Mouse (Mus musculus) MEL (cell line): Measurements from ENCODE around the gene Gm49403.

ENCODE experiments used
- CHD1 ChIP-seq: IDR thresholded peaks from 2 replicates; pipeline ENCODE4 v1.6.1; 2012; ENCODE audit warnings: low read depth, mild to moderate bottlenecking, inconsistent platforms, low read length, improper control_type of control experiment
- CTCF ChIP-seq, 3 experiments: IDR thresholded peaks in 2 of 3; conservative IDR thresholded peaks in 1 of 3; 2 replicates each; pipeline ENCODE4 v1.5.1; 2011 to 2012; ENCODE audit warnings: low read length in 3 of 3, low read depth in 2 of 3, mild to moderate bottlenecking in 2 of 3, improper control_type of control experiment in 1 of 3, inconsistent platforms in 1 of 3, mixed read lengths in 1 of 3, moderate library complexity in 1 of 3; ENCODE audit not compliant: control insufficient read depth in 1 of 3, insufficient read depth in 1 of 3, poor library complexity in 1 of 3, severe bottlenecking in 1 of 3
- ELF1 ChIP-seq: IDR thresholded peaks from 2 replicates; pipeline ENCODE4 v1.6.1; 2014; ENCODE audit warnings: low read depth, mild to moderate bottlenecking, inconsistent platforms, low read length, improper control_type of control experiment, moderate library complexity
- EP300 ChIP-seq, 2 experiments: IDR thresholded peaks; 2 replicates each; pipeline ENCODE4 v1.6.1; 2011; ENCODE audit warnings: improper control_type of control experiment in 2 of 2, low read length in 2 of 2, low read depth in 1 of 2, mild to moderate bottlenecking in 1 of 2
- HCFC1 ChIP-seq: IDR thresholded peaks from 2 replicates; pipeline ENCODE4 v1.6.1; 2012; ENCODE audit warnings: low read depth, mild to moderate bottlenecking, inconsistent platforms, low read length, improper control_type of control experiment, moderate library complexity
- MAFK ChIP-seq: IDR thresholded peaks from 2 replicates; pipeline ENCODE4 v1.6.1; 2011; ENCODE audit warnings: low read depth, mild to moderate bottlenecking, low read length, improper control_type of control experiment, borderline replicate concordance
- MAX ChIP-seq: IDR thresholded peaks from 2 replicates; pipeline ENCODE4 v1.6.1; 2011; ENCODE audit warnings: low read length, improper control_type of control experiment
- POLR2A ChIP-seq, 2 experiments: IDR thresholded peaks; 2 replicates each; pipeline ENCODE4 v1.6.1; 2011 to 2012; ENCODE audit warnings: low read length in 2 of 2, mild to moderate bottlenecking in 2 of 2, control low read depth in 1 of 2, improper control_type of control experiment in 1 of 2, low read depth in 1 of 2, moderate library complexity in 1 of 2; ENCODE audit not compliant: control insufficient read depth in 1 of 2, insufficient read depth in 1 of 2, poor library complexity in 1 of 2
- TAL1 ChIP-seq: IDR thresholded peaks from 2 replicates; pipeline ENCODE4 v1.6.1; 2012; ENCODE audit warnings: mild to moderate bottlenecking, inconsistent platforms, low read length, moderate library complexity, mixed read lengths
- ZMIZ1 ChIP-seq: IDR thresholded peaks from 2 replicates; pipeline ENCODE4 v1.6.1; 2012; ENCODE audit warnings: low read depth, mild to moderate bottlenecking, inconsistent platforms, low read length, improper control_type of control experiment, moderate library complexity

DNA sequence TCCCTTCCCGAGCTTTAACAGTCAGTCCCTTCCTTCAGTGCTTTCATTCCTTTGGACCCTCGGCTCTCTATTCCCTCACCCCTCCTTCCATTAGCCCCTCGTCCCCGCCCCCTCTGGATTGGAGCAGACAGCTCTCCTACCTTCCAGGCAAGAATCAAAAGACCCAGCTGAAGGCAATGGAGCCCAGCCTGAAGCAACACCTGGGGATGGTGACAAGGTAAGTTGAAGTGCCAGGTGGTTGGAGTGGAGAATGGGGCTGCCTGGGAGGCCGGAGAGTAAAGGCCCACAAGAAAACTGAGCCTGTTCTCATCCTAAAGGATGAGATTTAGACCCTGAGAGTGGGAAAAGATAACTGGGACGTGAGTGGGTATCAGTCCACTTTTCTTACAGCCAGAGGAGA is 24.8 kb downstream of the Gm49403 start:
- TF ChIP-seq EP300 (IDR thresholded peaks at IDR 0.05; ENCODE audit: low read depth in 1 of 2, low read length in 2 of 2) (no peak), HCFC1 (no peak), MAX (no peak), ZMIZ1 (no peak), CTCF (IDR thresholded peaks at IDR 0.05 in 2 of 3, conservative IDR thresholded peaks at IDR 0.05 in 1 of 3; ENCODE audit: control insufficient read depth in 1 of 3, insufficient read depth in 1 of 3, low read depth in 2 of 3, low read length in 3 of 3, poor library complexity in 1 of 3, severe bottlenecking in 1 of 3) (no peak), POLR2A (IDR thresholded peaks at IDR 0.05; ENCODE audit: control insufficient read depth in 1 of 2, insufficient read depth in 1 of 2, low read depth in 1 of 2, low read length in 2 of 2, poor library complexity in 1 of 2) (no peak), MAFK (no peak), ELF1 (no peak), TAL1 (no peak), CHD1 (no peak)
